Comparison of ENCODE assay signal across 31 mouse cellular contexts in the genomic region with DNA sequence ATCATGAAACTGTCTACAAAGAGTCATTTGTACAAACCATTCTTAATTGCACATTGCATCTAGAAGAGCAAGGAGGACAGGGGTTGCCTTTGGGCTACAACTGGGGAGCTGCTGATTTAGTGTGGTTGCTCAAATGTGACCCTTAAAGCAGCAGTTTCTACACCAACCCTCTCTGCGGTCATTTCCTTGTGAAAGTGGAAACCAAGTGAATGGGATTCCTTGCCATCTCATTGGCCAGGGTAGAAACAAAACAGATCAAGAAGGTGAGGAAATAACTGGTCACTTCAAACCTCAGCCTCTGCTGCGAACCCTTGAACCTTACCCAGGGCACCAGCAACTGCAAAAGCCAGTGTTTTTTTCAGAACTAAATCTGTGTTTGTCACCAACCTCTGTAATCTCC. TPM values are rescaled to one million over a fixed set of nuclear protein-coding genes. Genes with fewer than 3 reads are reported as not detected.
"Had no signal": no experiment of that assay in that cellular context is flagged by ENCODE, and none has a peak within 500 bp of the region (broad histone marks: within the 10 kb centered on the region; RNA-seq: fewer than 3 reads in every experiment).

No protein-coding gene starts in this region.

- H3K9me3 ChIP-seq: heart, embryonic 10.5 days; heart, embryonic 12.5 days; hindbrain, embryonic 13.5 days; hindbrain, embryonic 15.5 days; kidney, embryonic 15.5 days; limb, embryonic 13.5 days; limb, embryonic 15.5 days; liver, embryonic 12.5 days had no signal

- H3K27ac ChIP-seq: heart, embryonic 10.5 days; hindbrain, embryonic 13.5 days; hindbrain, embryonic 15.5 days; hindbrain, postnatal 0 days; kidney, embryonic 15.5 days; kidney, postnatal 0 days; limb, embryonic 13.5 days; limb, embryonic 15.5 days; liver, embryonic 12.5 days had no signal

- H3K9ac ChIP-seq: heart, embryonic 12.5 days; hindbrain, embryonic 13.5 days; hindbrain, embryonic 15.5 days; kidney, embryonic 15.5 days; limb, embryonic 13.5 days; limb, embryonic 15.5 days; liver, embryonic 12.5 days had no signal

- H3K4me3 ChIP-seq: heart, embryonic 10.5 days; heart, embryonic 12.5 days; hindbrain, embryonic 13.5 days; hindbrain, embryonic 15.5 days; kidney, embryonic 15.5 days; limb, embryonic 13.5 days; limb, embryonic 15.5 days; liver, embryonic 12.5 days had no signal

- H3K4me2 ChIP-seq: heart, embryonic 12.5 days; hindbrain, embryonic 13.5 days; hindbrain, embryonic 15.5 days; kidney, embryonic 15.5 days; limb, embryonic 13.5 days; limb, embryonic 15.5 days; liver, embryonic 12.5 days had no signal

- H3K4me1 ChIP-seq: heart, embryonic 10.5 days; heart, embryonic 12.5 days; hindbrain, embryonic 13.5 days; hindbrain, embryonic 15.5 days; kidney, embryonic 15.5 days; limb, embryonic 13.5 days; limb, embryonic 15.5 days; liver, embryonic 12.5 days had no signal

- ATAC-seq: hindbrain, postnatal 0 days; intestine, embryonic 16.5 days; liver, embryonic 12.5 days had no signal

- H3K27me3 ChIP-seq: heart, embryonic 12.5 days; hindbrain, embryonic 13.5 days; hindbrain, embryonic 15.5 days; kidney, embryonic 15.5 days; limb, embryonic 13.5 days; limb, embryonic 15.5 days; liver, embryonic 12.5 days had no signal

- H3K36me3 ChIP-seq: heart, embryonic 10.5 days; heart, embryonic 12.5 days; hindbrain, embryonic 13.5 days; hindbrain, embryonic 15.5 days; kidney, embryonic 15.5 days; limb, embryonic 13.5 days; limb, embryonic 15.5 days; liver, embryonic 12.5 days had no signal

- DNase-seq: gastrocnemius, postnatal 14 days; gastrocnemius, postnatal 36 days; heart, postnatal 10 days; heart, postnatal 4 days; kidney, adult 11 months; kidney, adult 2 months; kidney, adult 9 months; kidney, postnatal 14 days; kidney, postnatal 36 days; layer of hippocampus, adult 9-11 months; layer of hippocampus, postnatal 36 days; left cerebral cortex, postnatal 4 days had no signal

RNA-seq across cellular contexts. Expression of a gene that starts 56.5 kb away (rescaled TPM):
- total RNA-seq: gastrocnemius, adult 18-20 months; gastrocnemius, postnatal 36 days; heart, adult 8-10 months; heart, postnatal 10 days; heart, postnatal 25 days; heart, postnatal 4 days; liver, adult 2 months had no signal
- polyA plus RNA-seq: heart, embryonic 10.5 days; heart, embryonic 12.5 days; heart, embryonic 14.5 days; heart, embryonic 16.5 days; hindbrain, embryonic 11.5 days; intestine, embryonic 14.5 days; intestine, embryonic 16.5 days; kidney, adult 2 months; kidney, embryonic 15.5 days; kidney, postnatal 0 days; liver, adult 2 months; liver, embryonic 12.5 days had no signal
